Mouse (Mus musculus) spleen, embryonic (tissue): Measurements from ENCODE around the gene App.

Experiments used
- CTCF ChIA-PET: fragments of 350-600 bp; sonication (Branson Sonifier 250); formaldehyde crosslinking; loops from one replicate; lab custom pipeline; 2022; lab: Charles Lee

Gene App

GRCm38 (mm10) chr16:84974176-84974518 lies 199.4 kb downstream of the App start:
- CTCF ChIA-PET: interaction anchor here (0.5 kb wide), 1 partner anchor 368 kb away, joined by 3 read pairs; no protein-coding TSS in a partner anchor

- CTCF ChIA-PET: interaction anchor here (0.5 kb wide), 1 partner anchor 368 kb away, joined by 3 read pairs; no protein-coding TSS in a partner anchor
These were observed 200.0 kb downstream of the App start for GRCm38 (mm10) chr16:84973446-84974175.

- CTCF ChIA-PET: interaction anchor here (0.7 kb wide), 1 partner anchor 1882 kb away, joined by 7 read pairs; no protein-coding TSS in a partner anchor
These were observed 201.8 kb downstream of the App start for GRCm38 (mm10) chr16:84971535-84972330.

- CTCF ChIA-PET: no interaction called here
These were observed 204.5 kb downstream of the App start for GRCm38 (mm10) chr16:84969026-84969425.

- CTCF ChIA-PET: no interaction called here
These were observed 206.6 kb downstream of the App start for GRCm38 (mm10) chr16:84966983-84967382.

- CTCF ChIA-PET: no interaction called here
These were observed 207.5 kb downstream of the App start for GRCm38 (mm10) chr16:84966096-84966495.

GRCm38 (mm10) chr16:84963960-84964359 lies 209.6 kb downstream of the App start:
- CTCF ChIA-PET: no interaction called here

- CTCF ChIA-PET: no interaction called here
These were observed 210.0 kb downstream of the App start for GRCm38 (mm10) chr16:84963527-84963926.

- CTCF ChIA-PET: no interaction called here
These were observed 216.3 kb downstream of the App start for GRCm38 (mm10) chr16:84957253-84957652.

GRCm38 (mm10) chr16:84956690-84957089 lies 216.9 kb downstream of the App start:
- CTCF ChIA-PET: no interaction called here

GRCm38 (mm10) chr16:84955840-84956239 lies 217.7 kb downstream of the App start:
- CTCF ChIA-PET: no interaction called here

GRCm38 (mm10) chr16:84955204-84955839 lies 218.2 kb downstream of the App start:
- CTCF ChIA-PET: interaction anchor here (0.5 kb wide), 1 partner anchor 444 kb away, joined by 3 read pairs; no protein-coding TSS in a partner anchor

- CTCF ChIA-PET: no interaction called here
These were observed 242.5 kb downstream of the App start for GRCm38 (mm10) chr16:84931024-84931423.

- CTCF ChIA-PET: no interaction called here
These were observed 245.7 kb downstream of the App start for GRCm38 (mm10) chr16:84927827-84928226.

GRCm38 (mm10) chr16:84919649-84920308 lies 253.8 kb downstream of the App start:
- CTCF ChIA-PET: interaction anchor here (0.7 kb wide), 1 partner anchor 93 kb away, joined by 4 read pairs; no protein-coding TSS in a partner anchor

- CTCF ChIA-PET: no interaction called here
These were observed 254.5 kb downstream of the App start for GRCm38 (mm10) chr16:84919087-84919486.

GRCm38 (mm10) chr16:84916772-84917171 lies 256.8 kb downstream of the App start:
- CTCF ChIA-PET: no interaction called here

- CTCF ChIA-PET: no interaction called here
These were observed 261.9 kb downstream of the App start for GRCm38 (mm10) chr16:84911477-84912165.

- CTCF ChIA-PET: no interaction called here
These were observed 270.6 kb downstream of the App start for GRCm38 (mm10) chr16:84902995-84903394.
